Mouse (Mus musculus): Measurements from ENCODE around the gene Stt3b. TPM values are rescaled to one million over a fixed set of nuclear protein-coding genes. Genes with fewer than 3 reads are reported as not detected.

The Stt3b gene
- total RNA-seq (2021), result 100 to 1,000 TPM; 133 to 140 TPM
- long read RNA-seq, experiment 1, full-length matches to known transcripts, result 87 of 117 reads
- long read RNA-seq, experiment 1, partial matches to known transcripts, result 21 of 117 reads
- long read RNA-seq, experiment 1, other reads (novel, unspliced or antisense), result 9 of 117 reads
- long read RNA-seq, experiment 2, full-length matches to known transcripts, result 23 of 32 reads
- long read RNA-seq, experiment 2, partial matches to known transcripts, result 8 of 32 reads
- long read RNA-seq, experiment 2, other reads (novel, unspliced or antisense), result 1 of 32 reads

DNA sequence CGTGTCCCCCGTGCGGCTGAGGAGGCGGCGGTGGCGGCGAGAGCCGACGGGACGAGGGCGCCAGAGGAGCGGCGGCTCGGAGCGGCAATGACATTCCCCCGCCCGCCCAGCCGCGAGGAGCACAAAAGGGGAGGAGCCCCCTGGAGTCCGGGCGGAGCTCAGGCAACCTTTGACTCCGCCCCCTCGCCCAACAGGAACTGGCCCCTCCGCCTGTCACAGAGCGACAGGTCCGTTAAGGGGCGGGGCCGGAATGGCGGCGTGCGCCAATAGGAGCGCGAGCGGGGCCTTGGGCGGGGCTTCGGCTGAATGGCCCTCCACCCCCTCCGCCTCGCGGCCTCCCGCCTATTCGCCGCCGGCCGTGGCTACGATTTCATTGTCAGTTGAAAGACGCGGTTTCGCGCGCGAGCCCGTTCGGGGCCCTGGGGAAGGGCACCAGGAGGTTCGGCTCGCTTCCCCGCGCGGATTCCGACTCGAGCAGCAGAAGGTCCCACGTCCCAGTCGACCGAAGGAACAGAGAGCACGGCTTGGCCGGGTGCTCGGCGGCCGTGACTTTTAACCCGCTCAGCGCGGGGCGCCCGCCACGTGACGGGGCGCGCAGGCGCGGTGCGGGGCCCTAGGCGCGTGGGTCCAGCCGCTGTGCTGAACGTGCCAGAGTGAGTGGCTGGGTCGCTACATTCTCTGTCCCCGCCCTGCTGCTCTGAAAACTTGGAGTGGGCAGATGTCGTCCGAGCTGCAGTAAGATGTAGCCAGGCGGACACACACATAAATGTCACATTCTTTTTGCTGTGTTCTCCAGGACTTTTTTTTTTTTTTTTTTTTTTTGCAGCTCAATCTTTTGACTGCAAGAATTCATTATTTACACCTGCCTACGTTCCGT lies at the start of gene Stt3b:
Gene Stt3b, minus strand, starts transcription at position 76 of the 877 bp plus-strand sequence.
- peak; percentile 100 for DNase-seq

DNA sequence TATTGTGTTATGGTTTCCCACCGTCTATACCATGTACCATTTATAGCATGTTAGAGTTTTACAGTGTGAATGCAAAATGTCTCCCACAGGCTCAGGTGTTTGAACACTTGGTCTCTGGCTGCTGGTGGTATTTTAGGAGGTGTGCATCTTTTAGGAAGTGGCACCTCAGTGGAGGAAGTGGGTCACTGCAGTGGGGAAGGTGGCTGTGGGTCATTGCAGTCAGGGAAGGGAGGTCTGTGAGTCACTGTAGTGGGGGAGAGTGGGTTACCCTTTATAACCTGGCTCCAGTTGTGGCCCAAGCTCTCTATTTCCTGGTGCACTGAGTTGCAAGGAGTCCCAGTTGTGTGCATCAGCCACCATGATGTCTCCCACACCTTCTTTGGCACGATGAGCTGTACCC lies 48.2 kb upstream of the Stt3b start:
- no peak for DNase-seq

DNA sequence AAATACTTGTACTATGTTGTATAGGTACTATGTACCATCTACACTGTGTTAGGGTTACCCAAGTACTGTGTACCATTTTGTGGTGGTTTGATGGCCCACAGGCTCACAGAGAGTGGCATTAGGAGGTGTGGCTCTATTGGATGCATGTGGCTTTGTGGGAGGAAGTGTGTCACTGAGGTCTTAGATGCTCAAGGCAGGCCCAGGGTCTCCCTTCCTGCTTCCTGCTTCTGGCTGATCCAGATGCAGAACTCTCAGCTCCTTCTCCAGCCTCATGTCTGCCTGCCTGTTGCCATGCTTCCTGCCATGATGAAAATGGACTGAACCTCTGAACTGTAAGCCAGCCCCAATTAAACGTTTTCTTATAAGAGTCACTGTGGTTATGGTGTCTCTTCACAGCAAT lies 47.8 kb upstream of the Stt3b start:
- DNase-seq, result no peak

DNA sequence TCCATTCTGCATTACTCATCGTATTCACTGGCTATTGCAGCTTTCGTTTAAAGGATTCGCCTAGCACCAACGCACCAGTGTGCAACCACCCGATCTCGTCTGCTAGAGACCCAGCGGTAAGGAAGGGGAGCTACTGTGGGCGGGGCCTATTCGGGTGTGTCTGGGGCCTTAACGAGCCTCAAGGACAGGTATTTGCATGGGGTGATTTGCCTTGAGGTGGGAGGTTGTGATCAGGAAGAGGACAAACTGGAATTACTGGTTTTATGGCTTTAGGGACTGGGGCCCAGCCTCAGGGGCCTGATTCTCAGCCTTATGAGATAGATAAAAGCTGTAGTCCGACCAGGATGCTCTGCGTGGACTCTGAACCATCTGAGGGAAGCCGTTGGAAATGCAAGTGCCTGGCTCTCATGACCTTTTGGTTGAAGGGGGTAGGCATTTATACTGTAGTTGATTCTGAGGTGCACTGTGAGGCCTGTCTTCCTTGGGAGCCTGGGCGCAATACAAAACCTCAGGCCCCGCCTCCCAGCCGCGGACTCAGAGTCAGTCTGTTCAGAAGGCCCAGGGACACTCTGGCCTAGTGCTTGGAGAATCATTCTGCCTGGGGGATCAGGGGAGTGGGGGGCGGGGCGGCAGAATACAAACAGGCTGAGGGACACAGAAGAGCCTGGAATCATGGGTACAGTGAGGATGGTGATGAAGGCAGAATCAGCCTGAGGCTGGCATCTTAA lies 46.7 kb upstream of the Stt3b start:
- DNase-seq, result no peak

DNA sequence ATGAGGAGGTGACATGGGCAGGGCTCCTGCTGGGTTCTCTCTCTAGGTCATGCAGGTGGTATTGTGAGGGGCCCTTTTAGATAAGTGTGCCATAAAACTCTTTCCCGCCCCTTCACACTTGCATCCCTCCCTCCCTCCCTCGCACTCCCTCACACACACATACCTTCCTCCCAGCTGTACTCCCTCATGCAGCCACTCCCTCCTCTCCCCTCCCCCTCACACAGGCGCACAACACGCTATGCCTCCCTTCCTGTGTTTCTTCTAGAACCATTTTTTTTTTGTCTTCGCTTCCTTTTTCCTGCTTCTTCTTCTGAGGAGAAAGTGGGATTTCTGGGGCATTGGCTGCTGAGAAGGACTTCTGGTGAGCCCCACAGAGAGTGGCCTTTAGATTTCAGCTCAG lies 45.8 kb upstream of the Stt3b start:
- no peak for DNase-seq

DNA sequence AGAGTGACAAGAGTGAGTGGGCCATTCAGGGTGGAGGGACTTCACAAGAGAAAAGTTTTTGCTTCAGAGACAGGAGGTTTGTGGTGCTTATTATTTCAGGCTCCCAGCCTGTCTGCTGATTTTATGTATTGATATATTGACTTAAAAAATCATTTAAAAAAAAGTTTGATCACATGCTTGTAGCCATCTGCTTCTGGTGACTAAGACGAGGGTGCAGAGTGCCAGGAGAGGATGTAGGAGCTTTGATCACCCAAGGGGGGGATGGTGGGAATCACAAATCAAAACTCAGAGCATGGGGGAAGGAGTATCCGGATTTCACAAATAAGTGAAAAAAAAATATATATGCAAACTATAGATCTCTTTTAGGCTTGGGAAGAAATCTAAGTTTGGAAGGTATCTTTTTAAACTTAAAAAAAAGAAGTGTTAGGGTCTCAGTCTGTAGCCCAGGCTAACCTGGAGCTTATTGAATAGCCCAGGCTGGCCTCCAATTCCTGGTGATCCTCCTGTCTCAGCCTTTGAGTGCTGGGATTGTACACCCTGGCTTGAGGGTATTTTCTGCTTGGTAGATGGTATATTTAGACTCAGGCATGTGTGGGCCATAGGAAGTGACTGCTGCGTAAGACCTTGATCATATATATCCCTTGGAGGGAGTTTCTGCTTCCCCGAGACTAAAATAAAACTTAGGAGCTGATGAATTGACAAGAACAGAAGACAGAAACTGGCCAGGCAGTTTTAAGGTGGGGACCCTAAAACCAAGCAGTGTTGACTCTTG lies 39.7 kb upstream of the Stt3b start:
- no peak for DNase-seq

DNA sequence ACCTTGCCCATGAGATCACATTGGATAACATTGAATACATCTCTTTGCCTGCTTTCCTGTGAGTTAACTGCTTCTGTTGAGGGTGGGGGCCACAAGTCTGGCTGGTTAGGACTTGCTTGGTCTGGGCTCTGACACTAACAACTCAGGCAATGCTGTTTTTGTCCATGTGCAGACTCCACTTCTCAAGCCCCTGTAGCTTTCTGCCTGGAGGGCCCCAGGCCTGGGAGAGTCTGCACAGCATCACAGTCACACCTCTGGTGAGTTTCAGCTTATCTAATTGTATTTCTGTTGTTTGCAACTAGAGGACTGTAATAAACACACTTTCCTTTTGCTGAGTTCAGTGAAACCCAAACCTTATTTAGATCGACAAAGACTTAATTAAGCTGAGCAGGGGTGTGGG lies 38.9 kb upstream of the Stt3b start:
- no peak for DNase-seq

DNA sequence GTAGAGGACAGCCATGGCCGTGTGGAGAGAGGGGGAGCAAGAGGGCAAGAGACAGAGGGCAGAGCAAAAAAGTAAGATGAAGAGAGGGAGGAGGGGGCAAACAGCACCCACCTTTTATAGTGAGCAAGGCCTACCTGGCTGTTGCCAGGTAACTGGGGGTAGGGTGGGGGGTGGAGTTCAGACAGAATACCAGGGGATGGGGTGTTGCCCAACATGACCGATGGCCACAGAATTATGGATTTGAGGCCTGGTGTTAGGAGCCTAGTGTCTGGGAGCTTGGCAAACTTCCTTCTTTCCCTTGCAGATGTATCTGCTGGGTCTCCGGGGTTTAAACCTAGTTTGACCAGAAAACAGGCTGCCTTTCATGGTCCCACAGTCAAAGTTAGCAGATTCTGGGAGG lies 34.7 kb upstream of the Stt3b start:
- no peak for DNase-seq

DNA sequence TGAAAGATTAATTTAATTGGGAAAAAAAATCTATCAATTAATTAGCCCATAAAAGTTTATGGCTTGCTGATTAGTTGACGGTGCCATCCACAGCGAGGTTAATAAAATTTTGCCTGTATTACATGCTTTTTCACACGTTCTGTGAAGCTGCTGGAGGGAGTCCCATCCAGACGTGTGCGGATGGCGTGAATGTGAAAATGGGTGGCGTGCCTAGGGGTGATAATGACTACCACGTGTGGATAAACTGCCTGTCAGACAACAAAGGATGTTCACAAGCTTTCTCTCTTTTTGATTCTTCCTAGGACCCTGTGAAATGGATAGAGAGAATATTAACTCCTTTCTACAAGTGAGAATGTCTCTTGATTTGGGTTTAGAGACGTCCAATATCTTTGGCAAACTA lies 31.4 kb upstream of the Stt3b start:
- no peak for DNase-seq

DNA sequence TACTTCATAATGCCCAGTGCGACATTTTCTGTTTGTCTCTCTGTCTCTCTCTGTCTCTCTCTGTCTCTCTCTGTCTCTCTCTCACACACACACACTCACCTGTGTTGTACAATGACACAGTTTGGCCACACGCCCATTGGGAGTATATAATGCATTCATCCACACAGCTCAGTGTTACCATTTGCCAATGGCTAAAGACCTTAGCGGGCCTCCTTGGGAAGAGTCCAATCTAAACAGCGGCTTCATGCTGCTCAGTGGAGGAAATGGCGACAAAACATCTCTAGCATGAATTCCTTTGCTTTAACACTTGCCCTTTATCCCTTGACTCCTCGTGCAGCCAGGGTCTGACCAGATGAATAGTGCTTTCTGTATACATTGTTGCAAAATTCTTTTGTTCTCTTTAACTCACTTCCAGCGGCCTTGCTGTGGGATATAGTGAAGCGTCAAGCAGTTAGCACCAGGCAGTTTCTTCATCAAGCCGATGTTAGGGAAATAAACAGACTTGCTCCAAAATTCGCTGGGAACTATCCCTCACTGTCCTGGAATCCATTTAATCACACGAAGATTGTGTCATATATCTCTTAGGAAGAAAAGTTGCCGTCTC lies 30.1 kb upstream of the Stt3b start:
- no peak for DNase-seq

DNA sequence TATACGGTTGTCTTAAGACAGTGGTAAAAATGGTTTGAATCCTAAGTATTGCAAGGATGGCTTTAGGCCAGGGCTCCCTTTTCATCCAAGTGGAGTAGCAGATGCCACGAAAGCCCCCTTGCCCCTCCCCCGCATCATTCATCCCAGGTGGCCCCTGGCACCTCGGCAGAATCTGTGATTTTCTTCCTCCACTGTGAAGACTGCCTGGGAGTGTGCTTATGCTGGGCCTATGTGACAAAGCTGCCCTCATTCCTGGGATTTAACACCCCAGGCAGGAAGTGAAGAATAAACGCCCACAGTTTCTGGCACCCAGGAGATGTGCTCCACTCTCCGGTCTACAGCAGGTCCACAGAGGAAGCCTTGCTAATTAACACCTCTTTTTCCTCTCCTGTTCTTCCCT lies 28.6 kb upstream of the Stt3b start:
- DNase-seq, result no peak

DNA sequence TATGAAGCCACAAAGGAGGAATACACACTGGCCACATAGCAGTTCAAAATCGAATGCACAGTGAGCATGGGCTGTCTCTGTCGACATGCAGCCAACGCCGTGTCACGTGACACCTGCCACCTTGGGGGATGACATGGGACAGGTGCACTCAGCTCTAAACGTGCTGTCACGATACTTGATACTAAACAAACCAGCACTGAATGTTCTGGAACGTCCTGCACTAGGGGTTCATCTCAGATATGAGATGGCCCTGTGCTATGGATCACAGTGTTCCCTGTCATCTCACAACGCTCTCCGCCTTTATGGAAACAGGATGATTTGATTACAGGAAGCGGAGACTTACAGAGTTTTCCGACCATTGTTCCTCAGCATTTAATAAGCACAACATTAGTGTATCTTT lies 22.8 kb upstream of the Stt3b start:
- no peak for DNase-seq

DNA sequence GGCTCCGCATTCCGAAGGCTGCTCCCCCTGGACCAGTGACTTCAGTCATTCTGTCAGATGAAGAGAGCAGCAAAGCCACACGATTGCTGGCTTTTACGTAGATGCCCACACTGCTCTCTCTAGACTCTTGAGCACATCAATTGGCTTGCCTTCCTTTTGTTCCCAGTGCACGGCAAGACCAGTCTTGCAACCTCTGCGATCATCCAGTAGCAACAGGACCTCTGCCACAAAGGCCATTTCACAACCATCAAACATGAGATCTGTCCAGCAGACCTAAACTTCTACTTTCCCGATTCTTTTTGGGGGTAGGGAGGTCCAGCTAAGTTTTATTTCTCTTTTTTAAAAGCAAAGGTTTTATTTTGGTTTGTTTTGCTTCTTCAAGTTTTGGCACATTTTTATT lies 22.1 kb upstream of the Stt3b start:
- DNase-seq, result no peak

DNA sequence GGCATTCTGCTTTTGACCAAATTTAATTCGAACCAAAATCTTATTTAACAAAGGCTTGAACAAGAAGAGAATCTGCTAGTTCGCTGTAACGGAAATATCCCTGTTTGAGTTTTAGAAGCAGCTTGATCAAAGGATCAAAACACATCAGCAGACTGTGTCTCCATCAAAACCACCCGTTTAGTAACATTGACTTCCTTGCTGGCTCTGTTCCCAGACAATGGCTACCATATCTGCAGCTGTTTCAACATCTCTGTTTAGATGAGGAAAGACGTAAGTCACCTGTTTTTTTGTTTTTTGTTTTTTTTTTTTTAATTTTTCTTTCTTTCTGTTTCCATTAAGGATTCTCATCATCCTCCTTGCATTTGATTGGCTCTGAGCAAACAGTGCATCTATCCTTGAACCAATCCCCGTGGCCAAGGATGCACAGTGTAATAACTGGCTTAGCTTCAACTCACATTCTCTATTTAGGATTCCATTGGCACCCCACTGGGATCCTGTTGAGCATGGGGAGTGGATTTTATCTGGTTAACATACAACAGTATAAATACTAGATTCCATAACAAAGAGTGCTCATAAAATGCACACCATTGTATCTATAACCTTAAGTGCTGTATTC lies 20.7 kb upstream of the Stt3b start:
- no peak for DNase-seq

DNA sequence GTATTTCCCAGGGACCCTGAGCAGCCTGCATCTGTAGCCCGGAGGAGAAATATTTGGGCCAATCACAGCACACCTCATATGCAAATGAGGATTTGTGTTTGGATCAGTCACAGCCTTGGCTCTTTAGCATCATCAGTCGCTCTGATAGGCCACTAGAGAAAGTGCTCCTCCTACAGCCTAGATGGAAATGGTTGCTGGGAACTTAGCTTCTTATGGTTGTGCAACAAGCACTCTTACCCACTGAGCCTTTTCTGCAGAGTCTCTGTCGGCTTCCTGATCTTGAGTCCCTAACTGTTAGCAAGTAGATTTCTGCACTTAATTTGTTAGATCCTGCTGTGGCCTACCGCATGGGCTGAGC lies 16.3 kb upstream of the Stt3b start:
- DNase-seq, result no peak

DNA sequence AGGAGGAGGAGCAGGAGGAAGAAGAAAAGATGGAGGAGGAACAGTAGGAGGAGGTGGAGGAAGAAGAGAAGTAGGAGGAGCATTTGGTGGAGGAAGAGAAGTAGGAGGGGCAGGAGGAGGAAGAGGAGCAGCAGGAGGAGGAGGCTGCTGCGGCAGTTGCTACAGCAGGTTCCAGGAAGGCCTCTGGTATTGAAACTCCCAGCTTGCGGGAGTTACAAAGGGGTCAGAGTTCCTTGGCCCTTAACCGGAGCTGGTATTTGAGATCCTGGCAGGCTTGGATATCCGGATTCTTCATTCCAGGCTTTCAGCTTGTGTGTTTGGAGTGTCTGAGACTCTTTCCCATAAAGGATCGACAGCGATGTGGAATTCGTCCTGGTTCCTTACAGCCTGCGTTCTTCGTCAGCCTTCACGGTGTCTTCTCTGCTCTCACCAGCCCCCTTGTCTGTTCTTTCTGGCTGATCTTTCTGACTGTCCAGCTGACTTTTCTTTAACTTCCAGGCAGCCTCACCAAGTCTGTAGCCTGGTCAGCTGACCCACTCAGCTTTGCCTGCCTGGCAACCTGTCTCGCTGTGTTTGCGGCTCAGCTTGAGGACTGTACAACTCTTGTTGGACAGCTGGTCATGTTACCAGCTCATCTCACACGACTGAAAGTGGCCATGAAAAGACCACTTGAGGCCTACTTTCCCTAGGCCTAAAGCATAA lies 15.8 kb upstream of the Stt3b start:
- DNase-seq, result no peak

DNA sequence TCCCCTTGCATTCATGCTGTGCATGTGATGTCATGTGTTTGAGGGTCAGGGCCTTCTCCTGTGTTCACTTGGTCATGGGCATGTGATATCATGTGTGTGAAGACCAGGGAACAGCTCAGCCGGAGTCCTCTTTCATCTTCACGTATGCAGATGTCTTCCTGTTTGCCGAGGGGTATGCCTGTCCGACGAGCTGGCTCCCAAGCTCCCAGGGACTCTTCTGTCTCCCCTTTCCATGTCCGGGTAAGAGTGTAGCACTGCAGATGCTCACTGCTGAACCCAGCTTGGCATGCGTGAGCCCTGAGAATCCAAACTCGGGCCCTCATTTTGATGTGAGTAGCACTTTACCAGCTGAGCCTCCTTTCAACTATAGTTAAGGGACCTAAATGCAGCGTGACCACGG lies 13.4 kb upstream of the Stt3b start:
- DNase-seq, result no peak

DNA sequence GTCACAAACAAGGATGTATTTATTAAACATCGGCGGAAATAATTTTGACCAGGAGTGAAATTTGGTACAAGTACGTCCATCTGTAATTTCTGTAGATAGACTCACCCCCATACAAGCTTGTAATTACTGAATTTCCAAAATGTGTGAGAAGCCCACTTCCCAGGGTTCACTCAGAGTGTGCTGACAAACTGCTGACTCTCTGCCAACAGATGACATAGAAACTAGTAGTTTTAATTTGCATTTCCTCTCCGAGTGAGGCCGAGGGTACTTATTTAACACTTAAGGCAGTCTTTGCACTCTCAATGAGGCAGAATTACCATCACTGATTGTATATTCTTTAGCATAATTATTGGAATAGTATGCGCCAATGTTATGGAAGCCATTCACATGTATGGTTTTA lies 12.2 kb upstream of the Stt3b start:
- no peak for DNase-seq

DNA sequence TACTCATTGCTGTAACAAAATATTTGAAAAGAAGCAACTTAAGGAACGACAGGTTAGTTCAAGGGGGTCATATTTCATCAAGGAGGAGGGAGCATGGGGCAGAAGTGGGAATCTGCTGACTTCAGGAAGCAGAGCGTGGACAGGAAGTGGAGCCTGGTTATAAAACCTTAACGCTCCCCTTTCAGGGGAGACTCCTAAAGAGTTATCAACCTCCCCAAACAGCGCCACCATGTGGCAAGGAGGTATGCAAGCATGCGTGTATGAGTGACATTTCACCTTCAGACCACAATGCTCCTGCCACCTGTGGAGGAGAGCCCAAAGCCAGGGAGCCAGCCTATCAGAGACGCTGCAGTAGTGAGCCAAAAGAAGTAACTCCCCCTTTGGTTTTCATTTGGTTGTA lies 10.8 kb upstream of the Stt3b start:
- no peak for DNase-seq

DNA sequence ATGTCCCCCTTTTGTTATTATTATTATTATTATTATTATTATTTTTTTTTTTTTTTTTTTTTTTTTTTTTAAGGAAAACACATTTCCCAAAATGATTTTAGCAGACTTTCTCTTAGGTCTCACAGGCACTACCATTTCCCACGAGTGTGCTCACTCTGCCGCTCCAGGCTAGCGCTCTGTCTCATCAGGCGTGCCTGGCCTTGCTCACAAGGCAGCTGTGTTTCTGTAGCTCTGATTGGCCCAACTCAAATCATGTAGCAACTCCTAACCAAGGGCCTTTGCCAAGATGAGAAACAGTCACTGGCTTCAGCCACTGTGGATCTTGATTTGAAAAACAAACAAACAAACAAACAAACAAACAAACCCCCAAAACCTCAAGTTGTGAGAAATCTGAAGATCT lies 9.9 kb upstream of the Stt3b start:
- DNase-seq, result peak in 1 of 2 experiments; percentile 30

All from adrenal gland, postnatal 36 days (tissue).